Mouse (Mus musculus): ENCODE results near the gene Gm9837.

- TF ChIP-seq CTCF (IDR thresholded peaks at IDR 0.05; ENCODE audit: extremely low read depth, insufficient read length, insufficient replicate concordance, low read depth, low read length): no peak
- no peak for TF ChIP-seq POLR2A (IDR thresholded peaks at IDR 0.05; ENCODE audit: low read depth, low read length)
Observed at GRCm38 (mm10) chr11:53505026-53505663, 34.9 kb upstream of the Gm9837 start.

All from small intestine, adult 2 months (tissue).